Mouse (Mus musculus): ENCODE data around the gene Khk.

Gene Khk

GRCm38 (mm10) chr5:30960814-30961213 lies 39.6 kb downstream of the Khk start:
- peaks cover 23% of the 10 kb centered on the region for H3K4me1 ChIP-seq (replicated peaks; ENCODE audit: low read depth, low read length)
- peak overlapping the region; percentile 96; the same call in 1 of the 2 replicates for H3K4me3 ChIP-seq (replicated peaks; ENCODE audit: low read length)
- H3K36me3 ChIP-seq (ENCODE audit: insufficient read depth, low read length): peaks cover 27% of the 10 kb centered on the region
- no peaks in the 10 kb centered on the region for H3K9me3 ChIP-seq (ENCODE audit: low read length)
- H3K27me3 ChIP-seq (ENCODE audit: insufficient read depth, low read length): peaks cover 10% of the 10 kb centered on the region; the same call in 1 of the 2 replicates
- TF ChIP-seq CTCF (conservative IDR thresholded peaks at IDR 0.05; ENCODE audit: low read length) (no peak), NANOG (IDR thresholded peaks at IDR 0.05; ENCODE audit: borderline replicate concordance, low read length) (no peak), POU5F1 (IDR thresholded peaks at IDR 0.05; ENCODE audit: borderline replicate concordance, low read length) (no peak)

GRCm38 (mm10) chr5:30961545-30962505 lies 40.6 kb downstream of the Khk start:
- Histone ChIP-seq H3K9me3 (ENCODE audit: low read length) (no peaks in the 10 kb centered on the region), H3K27me3 (ENCODE audit: insufficient read depth, low read length) (peaks cover 11% of the 10 kb centered on the region; the same call in 1 of the 2 replicates), H3K4me1 (replicated peaks; ENCODE audit: low read depth, low read length) (peaks cover 20% of the 10 kb centered on the region), H3K36me3 (ENCODE audit: insufficient read depth, low read length) (peaks cover 23% of the 10 kb centered on the region), H3K4me3 (replicated peaks; ENCODE audit: low read length) (no peak overlapping the region)
- TF ChIP-seq CTCF (conservative IDR thresholded peaks at IDR 0.05; ENCODE audit: low read length) (no peak), POU5F1 (IDR thresholded peaks at IDR 0.05; ENCODE audit: borderline replicate concordance, low read length) (no peak), NANOG (IDR thresholded peaks at IDR 0.05; ENCODE audit: borderline replicate concordance, low read length) (no peak)

GRCm38 (mm10) chr5:30963916-30964315 lies 42.7 kb downstream of the Khk start:
- TF ChIP-seq NANOG (IDR thresholded peaks at IDR 0.05; ENCODE audit: borderline replicate concordance, low read length) (no peak), POU5F1 (IDR thresholded peaks at IDR 0.05; ENCODE audit: borderline replicate concordance, low read length) (no peak), CTCF (conservative IDR thresholded peaks at IDR 0.05; ENCODE audit: low read length) (no peak)
- no peak overlapping the region for H3K4me3 ChIP-seq (replicated peaks; ENCODE audit: low read length)
- H3K9me3 ChIP-seq (ENCODE audit: low read length): no peaks in the 10 kb centered on the region
- peaks cover 4% of the 10 kb centered on the region for H3K36me3 ChIP-seq (ENCODE audit: insufficient read depth, low read length)
- H3K4me1 ChIP-seq (replicated peaks; ENCODE audit: low read depth, low read length): peaks cover 14% of the 10 kb centered on the region
- H3K27me3 ChIP-seq (ENCODE audit: insufficient read depth, low read length): peaks cover 18% of the 10 kb centered on the region; the same call in 1 of the 2 replicates

- Histone ChIP-seq H3K4me1 (replicated peaks; ENCODE audit: low read depth, low read length) (peaks cover 20% of the 10 kb centered on the region), H3K27me3 (ENCODE audit: insufficient read depth, low read length) (peaks cover 38% of the 10 kb centered on the region), H3K36me3 (ENCODE audit: insufficient read depth, low read length) (no peaks in the 10 kb centered on the region), H3K4me3 (replicated peaks; ENCODE audit: low read length) (no peak overlapping the region), H3K9me3 (ENCODE audit: low read length) (peaks cover 7% of the 10 kb centered on the region)
- TF ChIP-seq NANOG (IDR thresholded peaks at IDR 0.05; ENCODE audit: borderline replicate concordance, low read length): no peak
- TF ChIP-seq POU5F1 (IDR thresholded peaks at IDR 0.05; ENCODE audit: borderline replicate concordance, low read length): no peak
- TF ChIP-seq CTCF (conservative IDR thresholded peaks at IDR 0.05; ENCODE audit: low read length): no peak
These were observed 45.0 kb downstream of the Khk start for GRCm38 (mm10) chr5:30966189-30966588.

GRCm38 (mm10) chr5:30968416-30968815 lies 47.2 kb downstream of the Khk start, which contains the start of gene Tcf23:
Gene Tcf23, plus strand, starts transcription at chr5:30968662.
- Histone ChIP-seq H3K27me3 (ENCODE audit: insufficient read depth, low read length) (peaks cover 48% of the 10 kb centered on the region), H3K9me3 (ENCODE audit: low read length) (peaks cover 7% of the 10 kb centered on the region), H3K4me1 (replicated peaks; ENCODE audit: low read depth, low read length) (peaks cover 20% of the 10 kb centered on the region), H3K4me3 (replicated peaks; ENCODE audit: low read length) (no peak within 1 kb of the TSS), H3K36me3 (ENCODE audit: insufficient read depth, low read length) (no peaks in the 10 kb centered on the region)
- TF ChIP-seq NANOG (IDR thresholded peaks at IDR 0.05; ENCODE audit: borderline replicate concordance, low read length) (no peak), POU5F1 (IDR thresholded peaks at IDR 0.05; ENCODE audit: borderline replicate concordance, low read length) (no peak), CTCF (conservative IDR thresholded peaks at IDR 0.05; ENCODE audit: low read length) (no peak)

GRCm38 (mm10) chr5:30969440-30969839 lies 48.2 kb downstream of the Khk start:
- H3K9me3 ChIP-seq (ENCODE audit: low read length): peaks cover 7% of the 10 kb centered on the region
- H3K36me3 ChIP-seq (ENCODE audit: insufficient read depth, low read length): no peaks in the 10 kb centered on the region
- TF ChIP-seq CTCF (conservative IDR thresholded peaks at IDR 0.05; ENCODE audit: low read length): no peak
- H3K27me3 ChIP-seq (ENCODE audit: insufficient read depth, low read length): peaks cover 47% of the 10 kb centered on the region
- H3K4me3 ChIP-seq (replicated peaks; ENCODE audit: low read length): no peak overlapping the region
- H3K4me1 ChIP-seq (replicated peaks; ENCODE audit: low read depth, low read length): peaks cover 20% of the 10 kb centered on the region

GRCm38 (mm10) chr5:30974870-30975656 lies 53.8 kb downstream of the Khk start:
- peaks cover 10% of the 10 kb centered on the region for H3K4me1 ChIP-seq (replicated peaks; ENCODE audit: low read depth, low read length)
- H3K36me3 ChIP-seq (ENCODE audit: insufficient read depth, low read length): no peaks in the 10 kb centered on the region
- no peaks in the 10 kb centered on the region for H3K9me3 ChIP-seq (ENCODE audit: low read length)
- H3K27me3 ChIP-seq (ENCODE audit: insufficient read depth, low read length): peaks cover 24% of the 10 kb centered on the region
- TF ChIP-seq POU5F1 (IDR thresholded peaks at IDR 0.05; ENCODE audit: borderline replicate concordance, low read length): no peak
- TF ChIP-seq NANOG (IDR thresholded peaks at IDR 0.05; ENCODE audit: borderline replicate concordance, low read length): no peak
- TF ChIP-seq CTCF (conservative IDR thresholded peaks at IDR 0.05; ENCODE audit: low read length): no peak
- no peak overlapping the region for H3K4me3 ChIP-seq (replicated peaks; ENCODE audit: low read length)

Measured in E14TG2a.4 (cell line).